Comparison of ENCODE assay signal across 15 mouse cellular contexts in the genomic region with DNA sequence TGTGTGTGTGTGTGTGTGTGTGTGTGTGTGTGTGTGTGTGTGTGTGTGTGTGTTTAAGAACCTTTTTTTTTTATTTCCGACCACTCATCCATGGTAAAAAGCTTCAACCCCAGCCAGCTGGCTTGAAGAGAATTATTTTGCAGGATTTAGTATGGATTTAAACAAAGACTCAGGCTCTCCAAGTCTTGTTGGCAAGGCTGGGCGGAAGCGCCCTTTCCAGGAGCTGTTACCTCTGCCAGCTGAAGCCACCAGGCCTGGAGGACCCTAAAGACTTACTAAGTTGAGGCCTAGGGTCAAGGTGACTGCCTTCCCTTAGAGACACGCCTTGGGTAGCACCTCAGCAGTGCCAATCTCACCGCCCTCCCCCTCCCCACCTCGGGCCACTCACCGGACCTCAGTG. TPM values are rescaled to one million over a fixed set of nuclear protein-coding genes. Genes with fewer than 3 reads are reported as not detected.
DNase-seq lines count a peak whose midpoint lies in the region; ATAC-seq and TF ChIP-seq lines count a peak whose summit lies in the region.
"Had no signal": no experiment of that assay in that cellular context is flagged by ENCODE, and none has a peak within 500 bp of the region (broad histone marks: within the 10 kb centered on the region; RNA-seq: fewer than 3 reads in every experiment).

No protein-coding gene starts in this region.

- no peak overlapping the region for H3K9ac ChIP-seq in hindbrain, embryonic 11.5 days (ENCODE audit: low read depth, low read length)
- H3K9ac ChIP-seq in forebrain, embryonic 11.5 days (ENCODE audit: low read length): peak overlapping the region; percentile 7; the same call in 1 of the 2 replicates
- H3K9ac ChIP-seq in hindbrain, postnatal 0 days (replicated peaks; ENCODE audit: low read length): no peak overlapping the region; the same call in 1 of the 2 replicates
- H3K9ac ChIP-seq in neural tube, embryonic 13.5 days: peak overlapping the region; percentile 83

- no peaks in the 10 kb centered on the region for H3K9me3 ChIP-seq in hindbrain, embryonic 11.5 days (ENCODE audit: control insufficient read depth, low read length)
- peaks cover under 1% of the 10 kb centered on the region; the same call in 1 of the 2 replicates for H3K9me3 ChIP-seq in hindbrain, embryonic 10.5 days
- H3K9me3 ChIP-seq in forebrain, embryonic 11.5 days (ENCODE audit: control insufficient read depth, low read length): no peaks in the 10 kb centered on the region
- H3K9me3 ChIP-seq in hindbrain, postnatal 0 days (ENCODE audit: low read length): no peaks in the 10 kb centered on the region
- H3K9me3 ChIP-seq in neural tube, embryonic 13.5 days: no peaks in the 10 kb centered on the region

- peaks cover 15% of the 10 kb centered on the region for H3K4me1 ChIP-seq in hindbrain, embryonic 11.5 days (replicated peaks; ENCODE audit: control insufficient read depth, insufficient read depth, low read length)
- H3K4me1 ChIP-seq in hindbrain, embryonic 10.5 days (replicated peaks): peaks cover 42% of the 10 kb centered on the region
- H3K4me1 ChIP-seq in forebrain, embryonic 11.5 days (replicated peaks; ENCODE audit: control insufficient read depth, insufficient read depth, low read length): peaks cover 35% of the 10 kb centered on the region
- peaks cover 9% of the 10 kb centered on the region; the same call in 1 of the 2 replicates for H3K4me1 ChIP-seq in hindbrain, postnatal 0 days (ENCODE audit: insufficient read depth, low read length)
- peaks cover 46% of the 10 kb centered on the region for H3K4me1 ChIP-seq in neural tube, embryonic 13.5 days (replicated peaks)
- H3K4me1 ChIP-seq in lung, adult 2 months (ENCODE audit: control insufficient read depth, insufficient read depth, low read length): no peaks in the 10 kb centered on the region; the same call in 1 of the 2 replicates

- no peaks in the 10 kb centered on the region for H3K36me3 ChIP-seq in hindbrain, embryonic 11.5 days (ENCODE audit: control insufficient read depth, insufficient read depth, low read length)
- no peaks in the 10 kb centered on the region for H3K36me3 ChIP-seq in hindbrain, embryonic 10.5 days
- H3K36me3 ChIP-seq in forebrain, embryonic 11.5 days (ENCODE audit: control insufficient read depth, insufficient read depth, low read length): no peaks in the 10 kb centered on the region
- no peaks in the 10 kb centered on the region for H3K36me3 ChIP-seq in hindbrain, postnatal 0 days (ENCODE audit: insufficient read depth, low read length)
- H3K36me3 ChIP-seq in neural tube, embryonic 13.5 days: no peaks in the 10 kb centered on the region

- TF ChIP-seq POLR2A in lung, adult 2 months (IDR thresholded peaks at IDR 0.05; ENCODE audit: borderline replicate concordance, extremely low read depth, low read depth, low read length): no peak

- H3K27me3 ChIP-seq in hindbrain, embryonic 11.5 days (ENCODE audit: control insufficient read depth, insufficient read depth, low read length): peaks cover 69% of the 10 kb centered on the region
- H3K27me3 ChIP-seq in hindbrain, embryonic 10.5 days (ENCODE audit: insufficient read depth, poor library complexity, severe bottlenecking): peaks cover 92% of the 10 kb centered on the region
- peaks cover 65% of the 10 kb centered on the region for H3K27me3 ChIP-seq in forebrain, embryonic 11.5 days (ENCODE audit: control insufficient read depth, insufficient read depth, low read length)
- peaks cover 28% of the 10 kb centered on the region for H3K27me3 ChIP-seq in hindbrain, postnatal 0 days (ENCODE audit: insufficient read depth, low read length)
- peaks cover 85% of the 10 kb centered on the region for H3K27me3 ChIP-seq in neural tube, embryonic 13.5 days

- H3K4me3 ChIP-seq in hindbrain, embryonic 11.5 days (ENCODE audit: low read depth, low read length): no peak overlapping the region
- H3K4me3 ChIP-seq in hindbrain, embryonic 10.5 days: no peak overlapping the region
- H3K4me3 ChIP-seq in forebrain, embryonic 11.5 days (ENCODE audit: low read depth, low read length): no peak overlapping the region; the same call in 1 of the 2 replicates
- H3K4me3 ChIP-seq in hindbrain, postnatal 0 days (ENCODE audit: low read length): no peak overlapping the region
- peak overlapping the region; percentile 50; the same call in 1 of the 2 replicates for H3K4me3 ChIP-seq in neural tube, embryonic 13.5 days
- H3K4me3 ChIP-seq in lung, adult 2 months (replicated peaks; ENCODE audit: extremely low read depth, low read depth, low read length): no peak overlapping the region

- H3K4me2 ChIP-seq in hindbrain, embryonic 11.5 days (replicated peaks; ENCODE audit: low read depth, low read length): no peak overlapping the region
- peak overlapping the region; percentile 5; the same call in 1 of the 2 replicates for H3K4me2 ChIP-seq in forebrain, embryonic 11.5 days (ENCODE audit: low read depth, low read length, severe bottlenecking)
- H3K4me2 ChIP-seq in hindbrain, postnatal 0 days (ENCODE audit: low read depth, low read length): peak overlapping the region; percentile 80
- H3K4me2 ChIP-seq in neural tube, embryonic 13.5 days: peak overlapping the region; percentile 56

- peak; percentile 43 for DNase-seq in hindbrain, embryonic 11.5 days (ENCODE audit: low spot score)
- no peak for DNase-seq in hindbrain, embryonic 10.5 days (ENCODE audit: low spot score)
- peak; percentile 65 for DNase-seq in forebrain, embryonic 11.5 days (ENCODE audit: low spot score)
- peak; percentile 53 for DNase-seq in hindbrain, postnatal 0 days (ENCODE audit: low spot score)
- DNase-seq in lung, adult 2 months: no peak
- no peak for DNase-seq in spleen, postnatal 4 days (ENCODE audit: low spot score in 2 of 2)
- DNase-seq in frontal cortex, adult 2 months (ENCODE audit: extremely low spot score in 1 of 2, low spot score in 1 of 2): no peak
- DNase-seq: B cell, adult 2 months; thymus, postnatal 14 days had no signal

- TF ChIP-seq CTCF in hindbrain, postnatal 0 days (IDR thresholded peaks at IDR 0.05; ENCODE audit: low read depth): no peak
- TF ChIP-seq CTCF in lung, adult 2 months (IDR thresholded peaks at IDR 0.05; ENCODE audit: insufficient read depth, low read length): no peak

- ATAC-seq in hindbrain, embryonic 11.5 days (ENCODE audit: low FRiP score): no peak
- ATAC-seq in forebrain, embryonic 11.5 days (replicated peaks; ENCODE audit: low FRiP score): peak; percentile 6; the same call in 1 of the 2 replicates
- no peak for ATAC-seq in hindbrain, postnatal 0 days
- no peak for ATAC-seq in neural tube, embryonic 13.5 days (ENCODE audit: low read depth)
- ATAC-seq: intestine, embryonic 16.5 days had no signal

- 4% methylated on average over 7 of the region's 7 CpGs for WGBS in hindbrain, embryonic 11.5 days
- under 1% methylated on average over 7 of the region's 7 CpGs for WGBS in hindbrain, embryonic 10.5 days
- 0% methylated on average over 7 of the region's 7 CpGs for WGBS in forebrain, embryonic 11.5 days
- WGBS in hindbrain, postnatal 0 days: 2% methylated on average over 7 of the region's 7 CpGs
- 4% methylated on average over 7 of the region's 7 CpGs for WGBS in neural tube, embryonic 13.5 days
- WGBS in lung, adult 2 months: 8% methylated on average over 7 of the region's 7 CpGs

- H3K27ac ChIP-seq in hindbrain, embryonic 11.5 days (ENCODE audit: low read depth, low read length): peak overlapping the region; percentile 30
- H3K27ac ChIP-seq in hindbrain, embryonic 10.5 days: no peak overlapping the region
- H3K27ac ChIP-seq in forebrain, embryonic 11.5 days (ENCODE audit: low read depth, low read length): peak overlapping the region; percentile 79
- H3K27ac ChIP-seq in hindbrain, postnatal 0 days: peak overlapping the region; percentile 81; the same call in 1 of the 2 replicates
- peak overlapping the region; percentile 96 for H3K27ac ChIP-seq in neural tube, embryonic 13.5 days (replicated peaks)

RNA-seq across cellular contexts. Expression of a gene that starts 1.5 kb away (rescaled TPM):
- polyA plus RNA-seq in hindbrain, embryonic 11.5 days (2014; fragmentation: Nextera tagmentation; extraction: Ambion mirVana): 22.7 and 25.5 TPM in 2 replicates
- 1.3 and 13.6 TPM in 2 replicates for polyA plus RNA-seq in hindbrain, embryonic 10.5 days (2016; fragmentation: Nextera tagmentation; extraction: Ambion mirVana)
- 29.6 and 29.9 TPM in 2 replicates for polyA plus RNA-seq in forebrain, embryonic 11.5 days (2014; fragmentation: Nextera tagmentation; extraction: Ambion mirVana)
- 34.9 and 40.0 TPM in 2 replicates for total RNA-seq in hindbrain, postnatal 0 days (2014; rRNA removed)
- 46.1 and 48.3 TPM in 2 replicates for polyA plus RNA-seq in hindbrain, postnatal 0 days (2015; fragmentation: Nextera tagmentation; extraction: Ambion mirVana)
- 40.2 and 42.7 TPM in 2 replicates for polyA plus RNA-seq in neural tube, embryonic 13.5 days (2015; fragmentation: Nextera tagmentation; extraction: Ambion mirVana)
- not detected in 2 replicates for polyA plus RNA-seq in lung, adult 2 months (2012; rRNA removed)
- polyA plus RNA-seq in frontal cortex, adult 2 months (2012; rRNA removed): 87.9 and 93.6 TPM in 2 replicates
- total RNA-seq: adrenal gland, adult 18-20 months; neutrophil, adult 5-6 weeks had no signal
- polyA plus RNA-seq: gonadal fat pad, adult 2 months; intestine, embryonic 16.5 days; liver, embryonic 16.5 days had no signal

Comparison
In these comparisons a context has a peak if more than half of its experiments do, and no peak if none do; other contexts are left out.
1. DNase-seq: peak in hindbrain, embryonic 11.5 days (single experiment), forebrain, embryonic 11.5 days (single experiment) and hindbrain, postnatal 0 days (single experiment); none in hindbrain, embryonic 10.5 days (single experiment), lung, adult 2 months (single experiment), spleen, postnatal 4 days (0 of 2) and frontal cortex, adult 2 months (0 of 2).
2. H3K9ac ChIP-seq: peak in forebrain, embryonic 11.5 days (single experiment) and neural tube, embryonic 13.5 days (single experiment); none in hindbrain, embryonic 11.5 days (single experiment) and hindbrain, postnatal 0 days (single experiment).